Mouse (Mus musculus) C2C12 (cell line): ENCODE data around the gene Lrrc15.

Experiments
- CEBPB ChIP-seq: IDR thresholded peaks from one replicate; pipeline ENCODE4 v1.6.1; 2011; ENCODE audit warnings: low read depth, mild to moderate bottlenecking, control low read depth, moderate library complexity
- CTCF ChIP-seq: IDR thresholded peaks from one replicate; pipeline ENCODE4 v1.5.1; 2011; ENCODE audit not compliant: control insufficient read depth, insufficient read depth, insufficient read length
- MYOG ChIP-seq: IDR thresholded peaks from one replicate; pipeline ENCODE4 v1.6.1; 2011; ENCODE audit not compliant: control insufficient read depth, insufficient read length; ENCODE audit errors: extremely low read depth
- USF1 ChIP-seq: IDR thresholded peaks from one replicate; pipeline ENCODE4 v1.6.1; 2011; ENCODE audit warnings: low read depth, mild to moderate bottlenecking, control low read depth, moderate library complexity

DNA sequence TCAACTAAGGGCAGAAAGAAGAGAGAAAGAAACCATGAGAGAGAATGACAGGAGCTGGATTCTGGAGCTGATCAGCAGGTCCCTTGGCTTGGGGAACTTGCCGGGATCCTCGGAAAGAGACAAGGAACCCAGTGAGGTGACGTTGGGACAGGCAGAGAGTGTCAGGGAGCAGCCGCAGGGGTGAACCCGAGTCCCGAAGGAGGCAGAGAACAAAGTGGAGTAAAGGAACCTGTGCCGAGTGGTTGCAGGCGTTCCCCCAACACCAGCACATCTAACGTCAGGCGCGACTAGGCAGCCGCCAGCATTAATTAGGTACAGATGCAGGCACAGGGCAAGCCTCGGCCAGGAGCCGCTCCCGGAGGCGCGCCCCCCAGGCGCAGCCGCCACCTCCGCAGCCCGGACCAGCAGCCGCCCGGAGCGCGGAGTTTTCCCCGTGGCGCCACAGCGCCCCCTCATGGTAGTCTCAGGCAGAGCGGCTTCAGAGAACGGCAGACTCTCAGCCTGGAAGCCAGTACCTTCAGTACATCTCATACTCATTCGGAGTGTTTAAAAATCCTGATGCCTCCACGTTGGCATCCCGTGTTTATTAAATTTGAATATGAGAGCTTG lies 46.9 kb downstream of the Lrrc15 start:
- TF ChIP-seq CTCF = peak; percentile 90
- no peak for TF ChIP-seq USF1
- TF ChIP-seq MYOG = no peak
- TF ChIP-seq CEBPB = no peak
